Mouse (Mus musculus): ENCODE measurements around the gene Focad. TPM values are rescaled to one million over a fixed set of nuclear protein-coding genes. Genes with fewer than 3 reads are reported as not detected.

Gene Focad
- polyA plus RNA-seq, 1 experiment from 2014 or later = 9.9 TPM

DNA sequence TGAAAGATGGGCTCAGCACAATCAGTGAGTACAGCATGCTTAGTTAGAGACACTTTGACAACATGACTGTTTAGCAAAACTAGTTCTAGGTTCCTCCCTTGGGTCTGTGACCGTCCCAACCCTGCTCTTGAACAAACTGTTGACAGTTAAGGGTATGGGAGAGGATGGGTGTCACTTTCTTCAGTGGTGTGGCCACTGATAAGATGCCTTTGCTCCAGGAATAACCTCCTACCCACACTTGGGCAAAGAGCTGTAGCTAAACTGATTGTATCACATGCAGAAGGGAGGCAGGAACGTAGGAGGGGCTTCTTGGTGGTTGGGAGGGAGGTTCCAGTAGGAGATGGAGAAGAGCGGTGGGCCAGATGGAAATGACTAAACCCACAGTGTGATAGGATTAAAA lies 213.3 kb downstream of the Focad start:
- no peak overlapping the region for H3K4me3 ChIP-seq (replicated peaks; ENCODE audit: low read depth, low read length)
- no peaks in the 10 kb centered on the region for H3K9me3 ChIP-seq (replicated peaks; ENCODE audit: low read length)
- WGBS = 87% methylated on average over 3 of the region's 3 CpGs
- H3K36me3 ChIP-seq (ENCODE audit: insufficient read depth, low read length) = no peaks in the 10 kb centered on the region
- no peak overlapping the region for H3K27ac ChIP-seq
- H3K9ac ChIP-seq (ENCODE audit: low read depth, low read length) = no peak overlapping the region
- no peak overlapping the region for H3K4me2 ChIP-seq (ENCODE audit: low read length)
- no peak for ATAC-seq (replicated peaks; ENCODE audit: low FRiP score, low read depth)
- no peak for DNase-seq (ENCODE audit: low spot score)
- H3K4me1 ChIP-seq (replicated peaks; ENCODE audit: insufficient read depth, low read length) = no peaks in the 10 kb centered on the region
- H3K27me3 ChIP-seq (ENCODE audit: insufficient read depth, low read length) = no peaks in the 10 kb centered on the region
- no peak for TF ChIP-seq CTCF (IDR thresholded peaks at IDR 0.05; ENCODE audit: low read depth)

DNA sequence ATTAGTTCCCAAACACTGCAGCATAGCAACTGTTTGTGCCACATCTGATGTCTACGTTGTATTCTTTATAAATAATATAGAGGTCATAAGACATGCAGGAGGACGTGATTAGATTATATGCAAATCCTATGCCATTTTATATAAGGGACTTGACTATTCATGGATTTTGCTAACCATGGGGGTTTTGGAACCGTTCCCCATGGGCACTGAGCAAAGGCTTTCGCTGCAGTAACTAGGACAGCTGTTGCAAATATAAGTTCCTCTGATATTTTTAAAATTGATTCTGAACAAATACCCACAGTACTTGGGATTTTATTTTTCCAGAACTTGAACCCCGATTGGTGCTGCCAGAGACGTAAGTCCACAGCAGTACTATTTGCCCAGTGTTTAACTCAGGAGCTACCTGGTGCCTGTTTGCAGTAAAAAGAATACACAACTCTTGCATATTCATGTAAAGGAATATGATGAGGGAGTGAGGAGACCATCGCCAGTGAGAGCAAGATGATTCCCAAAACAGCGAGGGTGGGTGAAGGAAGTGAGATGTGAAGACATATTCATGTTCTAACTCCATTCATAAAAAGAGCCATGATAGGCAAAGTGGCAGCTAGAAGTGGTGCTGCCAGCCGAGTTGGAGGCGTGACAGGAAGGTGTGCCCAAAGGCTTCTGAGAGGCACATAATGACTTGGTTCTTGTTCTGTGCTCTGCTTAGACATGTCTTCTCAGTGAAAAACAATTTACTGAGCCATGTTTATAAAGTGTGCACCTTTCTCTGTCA lies 214.1 kb downstream of the Focad start:
- Histone ChIP-seq H3K9ac (ENCODE audit: low read depth, low read length) (no peak overlapping the region), H3K27ac (no peak overlapping the region), H3K4me1 (replicated peaks; ENCODE audit: insufficient read depth, low read length) (no peaks in the 10 kb centered on the region), H3K4me2 (ENCODE audit: low read length) (no peak overlapping the region), H3K27me3 (ENCODE audit: insufficient read depth, low read length) (no peaks in the 10 kb centered on the region), H3K4me3 (replicated peaks; ENCODE audit: low read depth, low read length) (no peak overlapping the region), H3K9me3 (replicated peaks; ENCODE audit: low read length) (no peaks in the 10 kb centered on the region), H3K36me3 (ENCODE audit: insufficient read depth, low read length) (no peaks in the 10 kb centered on the region)
- DNase-seq (ENCODE audit: low spot score) (no peak), ATAC-seq (replicated peaks; ENCODE audit: low FRiP score, low read depth) (no peak)
- TF ChIP-seq CTCF (IDR thresholded peaks at IDR 0.05; ENCODE audit: low read depth) = no peak
- WGBS = 92% methylated on average over 10 of the region's 10 CpGs

DNA sequence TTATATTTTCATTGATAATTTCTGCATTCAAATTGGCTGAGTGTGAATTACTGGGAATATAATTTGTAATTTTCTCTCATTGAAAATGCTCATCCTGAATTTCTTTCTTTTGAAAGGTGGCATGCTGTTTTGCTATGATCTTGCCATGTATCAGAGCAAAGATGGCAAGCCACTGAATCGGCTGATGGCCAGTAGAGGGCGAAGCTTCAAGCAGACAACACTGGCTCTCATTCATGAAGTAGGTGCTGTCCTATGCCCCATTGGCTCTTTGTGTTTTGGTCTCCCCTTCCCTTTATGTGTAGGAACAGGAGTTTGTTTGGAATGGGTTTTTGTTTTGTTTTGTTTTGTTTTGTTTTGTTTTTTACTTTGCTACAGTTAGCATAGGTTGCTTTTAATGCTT lies 215.2 kb downstream of the Focad start:
- Histone ChIP-seq H3K27me3 (ENCODE audit: insufficient read depth, low read length) (no peaks in the 10 kb centered on the region), H3K4me3 (replicated peaks; ENCODE audit: low read depth, low read length) (no peak overlapping the region), H3K9me3 (replicated peaks; ENCODE audit: low read length) (no peaks in the 10 kb centered on the region), H3K27ac (no peak overlapping the region), H3K36me3 (ENCODE audit: insufficient read depth, low read length) (no peaks in the 10 kb centered on the region), H3K4me2 (ENCODE audit: low read length) (no peak overlapping the region), H3K4me1 (replicated peaks; ENCODE audit: insufficient read depth, low read length) (no peaks in the 10 kb centered on the region), H3K9ac (ENCODE audit: low read depth, low read length) (no peak overlapping the region)
- peak; percentile 67 for TF ChIP-seq CTCF (IDR thresholded peaks at IDR 0.05; ENCODE audit: low read depth)
- ATAC-seq (replicated peaks; ENCODE audit: low FRiP score, low read depth) (no peak), DNase-seq (ENCODE audit: low spot score) (peak; percentile 40)
- 49% methylated on average over 2 of the region's 2 CpGs for WGBS

DNA sequence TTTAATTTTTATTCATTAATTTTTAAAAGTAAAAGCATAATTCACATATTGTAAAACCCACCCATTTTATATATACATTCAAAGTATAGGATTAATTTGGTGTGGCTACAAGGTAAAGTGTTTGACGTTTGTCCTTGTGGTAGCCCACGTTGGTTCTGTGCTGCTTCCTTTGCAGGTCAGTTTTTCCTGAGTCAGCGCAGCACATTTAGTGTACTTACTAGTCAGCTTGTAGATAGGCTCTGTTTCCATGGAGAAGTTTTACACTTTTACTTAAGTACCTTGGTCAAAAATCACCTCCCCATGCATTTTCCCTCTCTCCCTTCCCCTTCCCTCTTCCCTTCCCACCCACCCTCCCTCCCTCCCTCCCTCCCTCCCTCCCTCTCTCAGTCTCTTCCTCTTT lies 220.5 kb downstream of the Focad start:
- H3K4me1 ChIP-seq (replicated peaks; ENCODE audit: insufficient read depth, low read length) = no peaks in the 10 kb centered on the region
- H3K9me3 ChIP-seq (replicated peaks; ENCODE audit: low read length) = no peaks in the 10 kb centered on the region
- H3K9ac ChIP-seq (ENCODE audit: low read depth, low read length) = no peak overlapping the region
- H3K27ac ChIP-seq = no peak overlapping the region
- H3K27me3 ChIP-seq (ENCODE audit: insufficient read depth, low read length) = no peaks in the 10 kb centered on the region
- no peak overlapping the region for H3K4me3 ChIP-seq (replicated peaks; ENCODE audit: low read depth, low read length)
- H3K4me2 ChIP-seq (ENCODE audit: low read length) = no peak overlapping the region
- H3K36me3 ChIP-seq (ENCODE audit: insufficient read depth, low read length) = no peaks in the 10 kb centered on the region
- 77% methylated on average over 3 of the region's 3 CpGs for WGBS
- ATAC-seq (replicated peaks; ENCODE audit: low FRiP score, low read depth) (no peak), DNase-seq (ENCODE audit: low spot score) (no peak)
- TF ChIP-seq CTCF (IDR thresholded peaks at IDR 0.05; ENCODE audit: low read depth) = no peak

DNA sequence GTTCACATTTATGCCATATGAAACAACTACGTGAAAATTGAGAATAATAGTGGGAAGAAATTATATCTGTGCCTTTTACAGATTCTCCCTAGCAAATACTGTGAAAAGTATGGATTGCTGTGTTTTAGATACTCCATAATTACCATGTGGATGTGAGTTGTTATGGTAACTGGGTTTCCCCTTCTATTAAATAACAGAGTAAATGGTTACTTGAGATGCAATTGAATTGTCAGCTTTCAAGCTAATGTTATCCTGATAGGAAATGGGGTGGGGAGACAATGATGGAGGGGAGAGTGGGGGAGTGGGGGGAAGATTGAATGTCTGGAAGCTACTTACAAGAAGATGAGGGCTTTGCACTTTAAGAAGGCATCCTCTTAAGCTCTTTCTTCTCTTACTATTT lies 225.6 kb downstream of the Focad start:
- Histone ChIP-seq H3K4me3 (replicated peaks; ENCODE audit: low read depth, low read length) (no peak overlapping the region), H3K9ac (ENCODE audit: low read depth, low read length) (no peak overlapping the region), H3K27me3 (ENCODE audit: insufficient read depth, low read length) (no peaks in the 10 kb centered on the region), H3K9me3 (replicated peaks; ENCODE audit: low read length) (no peaks in the 10 kb centered on the region), H3K4me1 (replicated peaks; ENCODE audit: insufficient read depth, low read length) (no peaks in the 10 kb centered on the region), H3K27ac (no peak overlapping the region), H3K4me2 (ENCODE audit: low read length) (no peak overlapping the region), H3K36me3 (ENCODE audit: insufficient read depth, low read length) (no peaks in the 10 kb centered on the region)
- DNase-seq (ENCODE audit: low spot score) = no peak
- 89% methylated on average over 1 of the region's 1 CpGs for WGBS
- no peak for TF ChIP-seq CTCF (IDR thresholded peaks at IDR 0.05; ENCODE audit: low read depth)
- no peak for ATAC-seq (replicated peaks; ENCODE audit: low FRiP score, low read depth)

DNA sequence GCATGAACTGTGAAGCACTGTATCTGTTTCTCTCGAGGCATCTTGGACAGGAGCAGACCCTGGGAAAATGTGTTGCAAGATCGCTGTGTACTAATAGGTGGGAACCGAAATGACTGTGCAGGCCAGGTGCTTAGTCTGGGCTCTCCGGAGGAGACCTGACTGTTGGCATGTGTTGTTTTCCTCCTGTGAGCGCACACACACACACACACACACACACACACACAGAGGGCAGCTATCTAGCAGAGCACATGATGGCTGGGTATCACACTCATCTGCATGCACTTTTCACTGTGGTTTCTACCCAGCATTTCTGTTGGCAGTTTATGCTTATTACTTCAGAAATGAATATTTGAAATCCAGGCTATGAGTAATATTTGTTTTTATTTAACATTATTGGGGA lies 231.0 kb downstream of the Focad start:
- ATAC-seq (replicated peaks; ENCODE audit: low FRiP score, low read depth) (no peak), DNase-seq (ENCODE audit: low spot score) (no peak)
- H3K36me3 ChIP-seq (ENCODE audit: insufficient read depth, low read length) = no peaks in the 10 kb centered on the region
- no peaks in the 10 kb centered on the region for H3K27me3 ChIP-seq (ENCODE audit: insufficient read depth, low read length)
- no peak overlapping the region for H3K9ac ChIP-seq (ENCODE audit: low read depth, low read length)
- 83% methylated on average over 5 of the region's 5 CpGs for WGBS
- H3K4me3 ChIP-seq (replicated peaks; ENCODE audit: low read depth, low read length) = no peak overlapping the region
- no peaks in the 10 kb centered on the region for H3K4me1 ChIP-seq (replicated peaks; ENCODE audit: insufficient read depth, low read length)
- H3K9me3 ChIP-seq (replicated peaks; ENCODE audit: low read length) = no peaks in the 10 kb centered on the region
- H3K4me2 ChIP-seq (ENCODE audit: low read length) = no peak overlapping the region
- no peak overlapping the region for H3K27ac ChIP-seq
- TF ChIP-seq CTCF (IDR thresholded peaks at IDR 0.05; ENCODE audit: low read depth) = no peak

DNA sequence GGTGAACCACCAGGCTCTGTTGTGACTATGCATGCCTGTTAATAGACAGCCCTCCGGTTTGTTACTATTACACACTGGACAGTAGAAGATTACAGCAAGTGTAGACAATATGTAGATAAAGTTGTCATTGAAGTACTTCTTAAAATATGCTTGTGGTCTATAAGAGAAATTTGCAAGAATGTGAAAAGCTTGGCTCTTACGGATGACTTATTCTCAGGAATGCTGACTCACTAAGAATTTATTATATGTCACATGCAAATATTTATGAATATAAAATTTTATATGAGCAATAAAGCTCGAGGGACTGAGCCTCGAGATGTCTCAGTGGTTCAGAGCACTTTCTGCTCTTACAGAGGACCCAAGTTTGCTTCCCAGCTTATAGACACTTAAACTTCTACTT lies 240.1 kb downstream of the Focad start:
- H3K4me2 ChIP-seq (ENCODE audit: low read length) = no peak overlapping the region
- H3K27ac ChIP-seq = no peak overlapping the region
- H3K4me1 ChIP-seq (replicated peaks; ENCODE audit: insufficient read depth, low read length) = 0 out of 2 replicates have a peak, but pooled peaks cover 3% of the 10 kb centered on the region
- WGBS = 63% methylated on average over 4 of the region's 4 CpGs
- TF ChIP-seq CTCF (IDR thresholded peaks at IDR 0.05; ENCODE audit: low read depth) = no peak
- H3K9ac ChIP-seq (ENCODE audit: low read depth, low read length) = no peak overlapping the region
- no peak overlapping the region for H3K4me3 ChIP-seq (replicated peaks; ENCODE audit: low read depth, low read length)
- no peaks in the 10 kb centered on the region for H3K9me3 ChIP-seq (replicated peaks; ENCODE audit: low read length)
- no peaks in the 10 kb centered on the region for H3K27me3 ChIP-seq (ENCODE audit: insufficient read depth, low read length)
- no peaks in the 10 kb centered on the region for H3K36me3 ChIP-seq (ENCODE audit: insufficient read depth, low read length)
- DNase-seq (ENCODE audit: low spot score) (peak; percentile 40), ATAC-seq (replicated peaks; ENCODE audit: low FRiP score, low read depth) (no peak)

Measured in kidney, postnatal 0 days (tissue).